Mouse (Mus musculus) heart, adult 9 months (tissue): ENCODE measurements around the gene Slc44a2.

Source experiments
- DNase-seq, 2 experiments: peaks; one replicate each; pipeline ENCODE4 v3.0.0; 2022; ENCODE audit warnings: low spot score in 2 of 2

Gene Slc44a2

GRCm38 (mm10) chr9:21379195-21379594 lies 58.7 kb downstream of the Slc44a2 start:
- no peak for DNase-seq

GRCm38 (mm10) chr9:21380868-21381267 lies 60.4 kb downstream of the Slc44a2 start:
- no peak for DNase-seq

- no peak for DNase-seq
Measured at GRCm38 (mm10) chr9:21383966-21384365, 63.5 kb downstream of the Slc44a2 start.

GRCm38 (mm10) chr9:21392646-21393175 lies 72.2 kb downstream of the Slc44a2 start:
- DNase-seq, result peak; percentile 39 to 54

GRCm38 (mm10) chr9:21395692-21396091 lies 75.2 kb downstream of the Slc44a2 start:
- DNase-seq, result no peak

GRCm38 (mm10) chr9:21397170-21397569 lies 76.7 kb downstream of the Slc44a2 start:
- DNase-seq, result no peak

- DNase-seq, result no peak
Measured at GRCm38 (mm10) chr9:21401042-21401441, 80.5 kb downstream of the Slc44a2 start.

- no peak for DNase-seq
Measured at GRCm38 (mm10) chr9:21402764-21403253, 82.3 kb downstream of the Slc44a2 start.

- no peak for DNase-seq
Measured at GRCm38 (mm10) chr9:21403745-21404144, 83.2 kb downstream of the Slc44a2 start.
